Mouse (Mus musculus) myocyte (in vitro differentiated cells): ENCODE data around the gene Tgfb3. TPM values are rescaled to one million over a fixed set of nuclear protein-coding genes. Genes with fewer than 3 reads are reported as not detected.

Experiments used
- H3K27me3 ChIP-seq: one replicate; pipeline ENCODE4 v1.6.1; 2011; ENCODE audit not compliant: control insufficient read depth, insufficient read depth, insufficient read length
- H3K36me3 ChIP-seq: one replicate; pipeline ENCODE4 v1.6.1; 2011; ENCODE audit not compliant: control insufficient read depth, insufficient read depth
- H3K4me2 ChIP-seq: one replicate; pipeline ENCODE4 v1.6.1; 2011; ENCODE audit warnings: low read depth, control low read depth
- H3K4me3 ChIP-seq: one replicate; pipeline ENCODE4 v1.5.1; 2011; ENCODE audit warnings: mild to moderate bottlenecking, control low read depth, moderate library complexity
- H3K79me2 ChIP-seq: one replicate; pipeline ENCODE4 v1.6.1; 2011; ENCODE audit not compliant: control insufficient read depth, insufficient read depth
- H3ac ChIP-seq: one replicate; pipeline ENCODE4 v1.6.1; 2011; ENCODE audit not compliant: control insufficient read depth, insufficient read length
- CEBPB ChIP-seq: IDR thresholded peaks from 2 replicates; pipeline ENCODE4 v1.6.1; 2011; ENCODE audit warnings: mild to moderate bottlenecking, moderate library complexity; ENCODE audit not compliant: poor library complexity, insufficient read depth, severe bottlenecking
- E2F4 ChIP-seq: IDR thresholded peaks from one replicate; pipeline ENCODE4 v1.6.1; 2011; ENCODE audit warnings: mild to moderate bottlenecking, control low read depth, moderate library complexity; ENCODE audit not compliant: insufficient read depth
- MAX ChIP-seq: IDR thresholded peaks from one replicate; pipeline ENCODE4 v1.6.1; 2011; ENCODE audit warnings: low read depth, mild to moderate bottlenecking, control low read depth
- MYOD1 ChIP-seq, 3 experiments: IDR thresholded peaks; one replicate each; pipeline ENCODE4 v1.6.1; 2011; ENCODE audit warnings: control low read depth in 2 of 3, low read depth in 2 of 3, mild to moderate bottlenecking in 2 of 3, moderate library complexity in 1 of 3; ENCODE audit not compliant: insufficient read length in 2 of 3, control insufficient read depth in 1 of 3
- MYOG ChIP-seq, 3 experiments: IDR thresholded peaks; one replicate each; pipeline ENCODE4 v1.6.1; 2011; ENCODE audit warnings: control low read depth in 2 of 3, low read depth in 2 of 3, mild to moderate bottlenecking in 2 of 3; ENCODE audit not compliant: insufficient read length in 2 of 3, control insufficient read depth in 1 of 3, insufficient read depth in 1 of 3
- POLR2A ChIP-seq: IDR thresholded peaks from one replicate; pipeline ENCODE4 v1.6.1; 2011; ENCODE audit warnings: low read depth, mild to moderate bottlenecking, control low read depth, moderate library complexity; ENCODE audit not compliant: insufficient read length
- POLR2AphosphoS2 ChIP-seq: IDR thresholded peaks from one replicate; pipeline ENCODE4 v1.6.1; 2011; ENCODE audit warnings: low read depth, control low read depth; ENCODE audit not compliant: insufficient read length
- REST ChIP-seq: IDR thresholded peaks from one replicate; pipeline ENCODE4 v1.6.1; 2011; ENCODE audit warnings: mild to moderate bottlenecking, control low read depth, moderate library complexity; ENCODE audit not compliant: insufficient read depth, insufficient read length
- SRF ChIP-seq: IDR thresholded peaks from one replicate; pipeline ENCODE4 v1.6.1; 2011; ENCODE audit warnings: low read depth; ENCODE audit not compliant: control insufficient read depth, insufficient read length
- TCF12 ChIP-seq: IDR thresholded peaks from one replicate; pipeline ENCODE4 v1.6.1; 2011; ENCODE audit warnings: mild to moderate bottlenecking, control low read depth; ENCODE audit not compliant: poor library complexity, insufficient read depth, severe bottlenecking
- TCF3 ChIP-seq: IDR thresholded peaks from one replicate; pipeline ENCODE4 v1.6.1; 2011; ENCODE audit warnings: low read depth, control low read depth; ENCODE audit not compliant: insufficient read length
- USF1 ChIP-seq: IDR thresholded peaks from one replicate; pipeline ENCODE4 v1.6.1; 2011; ENCODE audit warnings: low read depth, mild to moderate bottlenecking, control low read depth, moderate library complexity
- polyA plus RNA-seq: library from polyadenylated mRNA; unstranded; fragments of >200 nt; fragmentation: generic; extraction: Trizol; gene quantifications from one replicate; pipeline ENCODE4 v1.2.1, GENCODE M21; 2012; ENCODE audit warnings: missing spikeins

Tgfb3 gene
- polyA plus RNA-seq, 1 experiment: 79.2 TPM

- H3K79me2 ChIP-seq: no peaks in the 10 kb centered on the region
- no peaks in the 10 kb centered on the region for H3K27me3 ChIP-seq
- H3K4me3 ChIP-seq: no peak overlapping the region
- no peak for TF ChIP-seq REST
- peak; percentile 84 for TF ChIP-seq SRF
- H3K4me2 ChIP-seq: peak overlapping the region; percentile 51
- peaks cover 4% of the 10 kb centered on the region for H3K36me3 ChIP-seq
- H3ac ChIP-seq: no peak overlapping the region
Measured at GRCm38 (mm10) chr12:86091601-86092132, 12.8 kb upstream of the Tgfb3 start.

DNA sequence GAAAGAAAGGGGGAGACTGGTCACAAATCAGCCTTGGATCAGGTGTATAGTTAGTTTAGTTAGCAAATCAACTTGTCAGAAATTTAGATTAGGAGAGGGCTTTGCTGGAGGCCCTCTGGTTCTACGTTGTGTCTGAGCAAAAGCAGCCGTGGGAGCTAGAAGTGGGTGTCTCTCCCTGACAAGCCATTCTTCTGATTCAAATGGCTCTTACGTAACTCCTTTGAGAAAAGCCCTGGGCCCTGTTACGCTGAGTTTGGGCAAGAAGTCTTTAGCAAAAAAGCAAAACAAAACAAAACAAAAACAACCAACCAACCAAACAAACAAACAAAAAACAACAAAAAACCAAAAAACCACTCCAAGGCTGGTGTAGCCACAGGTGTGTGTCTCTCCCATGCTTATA lies 11.9 kb upstream of the Tgfb3 start:
- Histone ChIP-seq H3ac (no peak overlapping the region), H3K4me2 (no peak overlapping the region), H3K27me3 (no peaks in the 10 kb centered on the region), H3K4me3 (no peak overlapping the region), H3K36me3 (peaks cover 4% of the 10 kb centered on the region), H3K79me2 (no peaks in the 10 kb centered on the region)
- no peak for TF ChIP-seq TCF3
- TF ChIP-seq MYOG (IDR thresholded peaks at IDR 0.05; ENCODE audit: control insufficient read depth in 1 of 3, insufficient read depth in 1 of 3, insufficient read length in 2 of 3, low read depth in 2 of 3): no peak
- no peak for TF ChIP-seq E2F4
- no peak for TF ChIP-seq MYOD1 (IDR thresholded peaks at IDR 0.05; ENCODE audit: control insufficient read depth in 1 of 3, insufficient read length in 2 of 3, low read depth in 2 of 3)

- Histone ChIP-seq H3K27me3 (no peaks in the 10 kb centered on the region), H3ac (no peak overlapping the region), H3K4me3 (no peak overlapping the region), H3K4me2 (no peak overlapping the region), H3K79me2 (peaks cover 12% of the 10 kb centered on the region), H3K36me3 (peaks cover 4% of the 10 kb centered on the region)
- TF ChIP-seq POLR2AphosphoS2: no peak
- no peak for TF ChIP-seq TCF12
- TF ChIP-seq USF1: no peak
- TF ChIP-seq SRF: no peak
- TF ChIP-seq POLR2A: no peak
- TF ChIP-seq REST: no peak
- no peak for TF ChIP-seq TCF3
- TF ChIP-seq MAX: no peak
- TF ChIP-seq CEBPB: no peak
- no peak for TF ChIP-seq MYOD1 (IDR thresholded peaks at IDR 0.05; ENCODE audit: control insufficient read depth in 1 of 3, insufficient read length in 2 of 3, low read depth in 2 of 3)
- TF ChIP-seq E2F4: no peak
- no peak for TF ChIP-seq MYOG (IDR thresholded peaks at IDR 0.05; ENCODE audit: control insufficient read depth in 1 of 3, insufficient read depth in 1 of 3, insufficient read length in 2 of 3, low read depth in 2 of 3)
Measured at GRCm38 (mm10) chr12:86088042-86088441, 9.2 kb upstream of the Tgfb3 start.

- H3ac ChIP-seq: no peak overlapping the region
- no peak overlapping the region for H3K4me2 ChIP-seq
- H3K4me3 ChIP-seq: no peak overlapping the region
- H3K27me3 ChIP-seq: no peaks in the 10 kb centered on the region
- H3K36me3 ChIP-seq: peaks cover 4% of the 10 kb centered on the region
- peaks cover 15% of the 10 kb centered on the region for H3K79me2 ChIP-seq
- TF ChIP-seq MAX: no peak
- TF ChIP-seq POLR2A: no peak
Measured at GRCm38 (mm10) chr12:86086550-86086949, 7.7 kb upstream of the Tgfb3 start.

- no peaks in the 10 kb centered on the region for H3K27me3 ChIP-seq
- H3K36me3 ChIP-seq: peaks cover 4% of the 10 kb centered on the region
- H3ac ChIP-seq: no peak overlapping the region
- no peak overlapping the region for H3K4me2 ChIP-seq
- TF ChIP-seq USF1 (no peak), SRF (no peak), POLR2AphosphoS2 (no peak), MYOG (IDR thresholded peaks at IDR 0.05; ENCODE audit: control insufficient read depth in 1 of 3, insufficient read depth in 1 of 3, insufficient read length in 2 of 3, low read depth in 2 of 3) (no peak), TCF3 (no peak), CEBPB (no peak), TCF12 (no peak), MAX (no peak), MYOD1 (IDR thresholded peaks at IDR 0.05; ENCODE audit: control insufficient read depth in 1 of 3, insufficient read length in 2 of 3, low read depth in 2 of 3) (no peak), E2F4 (no peak), POLR2A (no peak), REST (no peak)
- H3K79me2 ChIP-seq: peaks cover 15% of the 10 kb centered on the region
- no peak overlapping the region for H3K4me3 ChIP-seq
Measured at GRCm38 (mm10) chr12:86085873-86086272, 7.0 kb upstream of the Tgfb3 start.
